Mouse (Mus musculus) lung, adult 2 months (tissue): ENCODE results near the gene Gpi1. TPM values are rescaled to one million over a fixed set of nuclear protein-coding genes. Genes with fewer than 3 reads are reported as not detected.

Experiments
- DNase-seq: peaks from one replicate; pipeline ENCODE4 v3.0.0; 2022
- H3K4me1 ChIP-seq: fragments of 200-500 bp; 2 replicates; pipeline ENCODE4 v1.6.1; 2011; ENCODE audit warnings: low read length; ENCODE audit not compliant: control insufficient read depth, insufficient read depth
- H3K4me3 ChIP-seq: fragments of 200-500 bp; replicated peaks from 2 replicates; pipeline ENCODE3; 2011; ENCODE audit warnings: low read depth, mild to moderate bottlenecking, control low read depth, low read length; ENCODE audit errors: extremely low read depth
- CTCF ChIP-seq: fragments of 200-500 bp; IDR thresholded peaks from 2 replicates; pipeline ENCODE4 v1.5.1; 2011; ENCODE audit warnings: mild to moderate bottlenecking, low read length, control low read depth; ENCODE audit not compliant: insufficient read depth
- POLR2A ChIP-seq: fragments of 200-500 bp; IDR thresholded peaks from 2 replicates; pipeline ENCODE4 v1.6.1; 2011; ENCODE audit warnings: low read depth, mild to moderate bottlenecking, control low read depth, low read length, borderline replicate concordance; ENCODE audit errors: extremely low read depth
- WGBS: fragments of 180-500 bp; shearing (Covaris S2); methylation state at CpG from one replicate; pipeline ENCODE4 v1.1.7; 2018; 5-methylcytosine and 5-hydroxymethylcytosine counted together
- polyA plus RNA-seq: library from polyadenylated mRNA; depleted of rRNA; stranded (reverse); fragments of >200 nt; gene quantifications from 2 replicates; pipeline ENCODE4 v1.2.3, GENCODE M21; 2012; rRNA removed

Gpi1 gene
- polyA plus RNA-seq: 164 and 199 TPM in 2 replicates

DNA sequence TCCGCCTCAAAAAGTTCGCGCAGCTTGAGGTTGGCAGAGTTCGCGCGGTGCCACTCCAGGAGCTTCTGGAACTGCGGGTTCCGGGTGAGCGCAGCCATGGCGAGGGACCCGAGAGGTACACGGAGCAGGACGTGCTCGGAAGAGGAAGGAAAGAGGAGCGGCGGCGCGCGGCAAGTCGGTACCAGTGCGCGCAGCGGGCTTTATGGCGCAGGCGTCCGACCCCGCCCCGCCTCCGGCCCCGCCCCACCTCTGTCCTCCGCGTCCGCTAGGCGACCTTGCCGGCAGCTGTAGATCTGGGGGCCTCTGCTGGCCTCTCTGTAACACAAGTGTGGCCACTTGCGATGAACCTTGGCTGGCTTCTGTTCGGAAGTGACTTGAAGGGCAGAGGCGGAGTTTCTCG is at the start of gene Gpi1:
Gpi1 (minus strand) TSS at position 221 of the 400 bp plus-strand sequence.
- TF ChIP-seq CTCF: no peak
- peak; percentile 89 for TF ChIP-seq POLR2A
- WGBS: under 1% methylated on average over 39 of the region's 39 CpGs
- peak; percentile 74 for DNase-seq
- peaks cover 7% of the 10 kb centered on the region for H3K4me1 ChIP-seq
- peak within 1 kb of the TSS; percentile 79 for H3K4me3 ChIP-seq

DNA sequence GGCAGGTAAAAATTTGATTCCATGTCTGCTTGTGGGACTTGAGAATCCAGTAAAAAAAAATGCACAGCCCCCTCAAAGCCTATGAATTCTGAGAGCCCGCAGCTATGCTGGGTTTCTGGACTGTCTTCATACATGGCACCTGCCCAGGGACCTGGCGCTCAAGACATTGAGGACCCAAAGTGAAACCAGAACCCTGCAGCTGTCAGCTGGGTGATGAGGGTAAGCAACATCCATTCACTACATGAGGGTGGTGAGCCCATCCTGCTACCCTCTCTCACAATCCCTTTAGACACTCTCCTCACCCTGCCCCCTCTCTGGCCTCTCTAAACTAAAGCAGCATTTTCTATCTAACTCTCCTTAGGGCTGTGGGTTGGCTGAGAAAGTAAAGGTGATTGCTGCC is 47.5 kb upstream of the Gpi1 start:
- DNase-seq: no peak
- 82% methylated on average over 2 of the region's 2 CpGs for WGBS
- TF ChIP-seq CTCF (no peak), POLR2A (no peak)
- no peak overlapping the region for H3K4me3 ChIP-seq
- peaks cover 5% of the 10 kb centered on the region for H3K4me1 ChIP-seq

DNA sequence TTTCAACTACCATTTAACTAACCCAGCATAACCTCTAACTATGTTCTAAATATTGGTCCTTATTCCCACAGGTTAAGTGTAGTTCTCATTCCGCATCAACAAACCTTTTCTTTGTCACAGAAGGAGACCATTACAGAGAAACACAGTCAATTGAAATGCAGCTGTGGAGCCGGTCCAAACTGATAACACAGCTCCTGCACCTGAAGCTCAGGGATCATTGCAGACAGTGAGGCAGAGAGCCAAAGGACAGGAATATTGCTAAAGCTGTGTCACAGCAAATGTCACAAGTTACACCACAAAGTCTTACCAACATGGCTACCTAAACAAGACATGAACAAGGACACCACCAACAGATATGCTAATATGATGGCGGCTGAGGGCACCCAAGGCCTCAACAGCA is 45.9 kb upstream of the Gpi1 start:
- TF ChIP-seq CTCF: no peak
- TF ChIP-seq POLR2A: no peak
- H3K4me1 ChIP-seq: peaks cover 8% of the 10 kb centered on the region
- DNase-seq: no peak
- WGBS: 94% methylated on average over 3 of the region's 3 CpGs
- no peak overlapping the region for H3K4me3 ChIP-seq

DNA sequence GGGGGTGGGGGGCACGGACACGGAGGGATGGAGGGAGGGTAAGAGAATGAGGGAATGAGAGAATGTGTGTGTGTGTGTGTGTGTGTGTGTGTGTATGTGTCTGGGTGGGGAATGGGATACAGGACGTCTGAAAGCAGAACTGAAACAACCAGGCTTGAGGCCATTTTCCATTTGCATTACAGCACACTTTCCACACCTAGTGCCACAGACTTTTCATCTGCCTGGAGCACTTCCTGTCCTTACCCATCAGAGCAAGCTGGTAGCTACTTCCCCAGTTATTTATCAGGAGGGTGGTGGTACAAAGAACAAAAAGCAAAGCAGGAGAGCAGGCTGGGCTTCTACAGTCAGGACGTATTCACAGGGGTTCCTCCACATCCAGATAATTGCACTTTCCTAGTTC is 42.3 kb upstream of the Gpi1 start:
- Histone ChIP-seq H3K4me1 (peaks cover 23% of the 10 kb centered on the region), H3K4me3 (no peak overlapping the region)
- no peak for TF ChIP-seq POLR2A
- no peak for TF ChIP-seq CTCF
- DNase-seq: no peak
- WGBS: 52% methylated on average over 4 of the region's 4 CpGs

DNA sequence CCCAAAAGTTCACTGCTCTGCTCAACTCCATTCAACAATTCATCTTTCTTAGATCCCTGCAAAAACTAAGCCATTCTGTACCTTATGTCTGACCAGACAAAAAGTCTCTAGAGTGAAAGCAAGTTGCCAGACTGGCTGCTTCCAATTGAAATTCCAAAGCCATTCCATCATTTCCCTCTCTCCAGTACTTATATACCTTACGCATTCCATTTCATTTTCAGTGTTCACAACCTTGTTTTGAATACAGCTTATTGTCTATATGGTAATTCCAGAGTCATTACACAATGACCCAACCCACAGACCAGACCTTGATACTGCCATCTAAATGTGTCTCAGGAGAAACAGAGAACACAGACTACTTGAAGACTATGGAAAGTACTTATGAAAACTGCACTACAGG is 38.3 kb upstream of the Gpi1 start:
- H3K4me3 ChIP-seq: no peak overlapping the region
- DNase-seq: no peak
- peaks cover 33% of the 10 kb centered on the region for H3K4me1 ChIP-seq
- WGBS: 38% methylated on average over 1 of the region's 1 CpGs
- TF ChIP-seq POLR2A (no peak), CTCF (no peak)

DNA sequence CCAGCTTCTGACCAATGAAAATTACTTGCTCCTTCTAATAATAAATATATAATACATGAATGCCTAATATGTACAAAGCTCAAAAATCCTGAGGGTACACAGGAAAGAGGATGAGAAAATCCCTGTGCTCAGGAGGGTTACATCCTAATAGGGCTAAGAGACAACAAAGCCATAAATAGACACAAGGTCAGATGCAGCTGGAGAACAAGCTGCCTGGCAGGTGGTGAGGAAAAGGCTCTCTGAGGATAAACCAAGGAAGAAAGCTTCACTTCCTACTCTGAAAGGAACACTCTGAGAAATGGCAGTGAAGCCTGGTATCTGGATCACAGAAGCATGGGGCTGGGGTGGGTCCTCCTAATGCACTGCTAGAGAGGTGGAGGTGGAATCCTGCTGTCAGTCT is 36.3 kb upstream of the Gpi1 start:
- DNase-seq: no peak
- no peak for TF ChIP-seq POLR2A
- H3K4me3 ChIP-seq: no peak overlapping the region
- H3K4me1 ChIP-seq: peaks cover 27% of the 10 kb centered on the region

DNA sequence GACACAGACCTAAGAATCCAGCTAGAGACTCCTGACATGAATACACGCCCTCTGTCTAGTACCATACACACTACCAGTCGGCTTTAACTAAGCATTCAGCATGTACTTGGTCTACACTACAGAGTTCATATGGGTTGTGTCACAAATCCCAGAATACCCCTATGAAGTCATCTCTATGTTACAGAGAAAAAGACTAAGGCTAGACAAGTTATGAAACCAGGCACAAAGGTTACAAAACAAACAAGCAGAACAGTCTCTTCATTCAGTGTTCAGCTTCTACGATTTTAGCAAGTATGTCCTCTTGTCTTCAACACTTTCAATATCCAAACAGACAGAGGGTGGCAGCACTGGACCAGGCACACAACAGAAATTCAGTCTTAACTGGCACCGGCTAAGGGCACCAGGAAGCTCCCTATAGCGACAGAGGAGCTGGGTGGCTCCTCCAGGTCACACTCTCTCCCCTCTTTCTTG is 35.8 kb upstream of the Gpi1 start:
- H3K4me3 ChIP-seq: no peak overlapping the region
- TF ChIP-seq POLR2A (no peak), CTCF (peak; percentile 67)
- WGBS: 11% methylated on average over 5 of the region's 5 CpGs
- H3K4me1 ChIP-seq: peaks cover 24% of the 10 kb centered on the region
- peak; percentile 63 for DNase-seq

DNA sequence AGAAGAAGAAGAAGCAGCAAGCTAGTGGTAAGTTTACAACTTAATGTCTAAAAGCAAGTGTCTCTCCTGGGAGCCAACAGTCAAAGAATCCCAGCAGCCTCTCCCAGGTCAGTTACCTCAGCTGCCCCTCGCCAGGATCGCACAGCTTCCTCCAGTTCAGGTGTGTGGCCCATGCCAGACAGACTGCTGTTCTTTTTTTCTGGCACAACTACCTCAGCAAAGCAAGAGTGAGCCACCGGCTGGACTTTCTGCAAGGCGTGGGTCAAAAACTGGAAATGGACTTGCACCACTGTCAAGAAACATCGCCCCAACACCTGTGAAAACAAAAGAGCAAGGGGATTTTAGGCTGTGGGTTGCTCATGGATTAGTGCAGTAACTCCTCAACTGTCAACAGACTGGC is 33.3 kb upstream of the Gpi1 start:
- H3K4me3 ChIP-seq: no peak overlapping the region
- DNase-seq: no peak
- H3K4me1 ChIP-seq: peaks cover 14% of the 10 kb centered on the region
- no peak for TF ChIP-seq CTCF
- TF ChIP-seq POLR2A: no peak
- 88% methylated on average over 5 of the region's 5 CpGs for WGBS

DNA sequence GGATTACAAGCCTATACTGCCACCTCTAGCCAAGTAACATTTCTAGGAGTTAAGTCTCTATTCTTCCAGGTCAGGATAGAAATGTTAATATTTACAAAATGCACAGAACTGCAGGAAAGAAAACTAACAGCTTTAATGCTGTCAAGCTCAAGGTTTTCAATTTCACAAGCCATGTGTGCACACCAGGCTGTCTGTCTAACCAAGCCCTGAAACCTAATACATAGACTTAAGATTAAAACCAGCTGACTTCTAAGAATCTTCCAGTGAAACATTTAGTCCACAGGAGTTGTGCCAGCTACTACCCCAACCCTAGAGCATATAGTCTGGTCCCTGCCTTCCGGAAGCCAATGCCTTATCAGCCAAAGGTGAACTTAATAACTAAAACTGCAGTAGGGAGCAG is 28.3 kb upstream of the Gpi1 start:
- H3K4me1 ChIP-seq: peaks cover 14% of the 10 kb centered on the region
- no peak for DNase-seq
- H3K4me3 ChIP-seq: no peak overlapping the region
- TF ChIP-seq POLR2A: no peak
- TF ChIP-seq CTCF: no peak
- 74% methylated on average over 1 of the region's 1 CpGs for WGBS

DNA sequence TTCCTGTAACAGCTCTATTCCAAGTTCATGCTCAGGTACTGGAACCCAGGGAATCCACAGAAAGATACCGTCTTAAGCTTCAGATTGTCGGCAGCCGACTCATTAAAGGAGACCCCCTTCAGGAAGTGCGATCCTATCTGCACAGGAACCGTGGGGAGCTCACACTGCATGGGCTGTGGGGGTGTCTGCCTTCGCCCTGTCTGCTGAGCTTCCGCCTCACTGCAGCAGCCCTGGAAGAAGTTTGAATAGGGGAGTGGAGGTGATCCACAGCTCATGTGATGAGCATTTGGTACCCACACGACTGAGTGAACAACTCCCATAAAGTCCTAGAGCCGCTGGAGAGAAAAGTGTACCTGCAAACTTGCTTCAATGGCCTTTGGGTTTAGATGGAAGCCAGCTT is 27.1 kb upstream of the Gpi1 start:
- WGBS: 51% methylated on average over 9 of the region's 9 CpGs
- TF ChIP-seq CTCF: no peak
- TF ChIP-seq POLR2A: no peak
- Histone ChIP-seq H3K4me1 (peaks cover 14% of the 10 kb centered on the region), H3K4me3 (no peak overlapping the region)
- DNase-seq: no peak

DNA sequence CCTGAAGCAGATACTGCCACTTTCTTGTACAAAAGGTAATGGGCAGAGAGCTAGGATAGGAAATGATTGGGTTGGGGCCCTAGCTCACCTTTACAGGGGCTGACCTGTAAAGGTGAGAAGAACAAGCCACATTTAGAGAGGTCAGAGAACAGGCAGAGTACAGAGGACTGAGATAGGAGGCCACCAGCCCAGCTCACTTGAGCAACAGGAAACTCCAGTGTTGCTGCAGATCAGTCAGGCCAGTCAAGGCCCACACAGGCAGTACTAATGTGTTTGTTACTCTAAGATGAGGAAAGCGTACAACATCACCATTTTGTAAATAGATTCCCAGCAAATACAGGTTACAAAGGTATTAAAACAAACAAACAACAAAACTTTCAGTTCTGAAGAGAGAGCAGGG is 25.8 kb upstream of the Gpi1 start:
- 64% methylated on average over 1 of the region's 1 CpGs for WGBS
- H3K4me1 ChIP-seq: peaks cover 17% of the 10 kb centered on the region
- no peak overlapping the region for H3K4me3 ChIP-seq
- TF ChIP-seq POLR2A: no peak
- TF ChIP-seq CTCF: no peak
- no peak for DNase-seq
